In the genomic region with DNA sequence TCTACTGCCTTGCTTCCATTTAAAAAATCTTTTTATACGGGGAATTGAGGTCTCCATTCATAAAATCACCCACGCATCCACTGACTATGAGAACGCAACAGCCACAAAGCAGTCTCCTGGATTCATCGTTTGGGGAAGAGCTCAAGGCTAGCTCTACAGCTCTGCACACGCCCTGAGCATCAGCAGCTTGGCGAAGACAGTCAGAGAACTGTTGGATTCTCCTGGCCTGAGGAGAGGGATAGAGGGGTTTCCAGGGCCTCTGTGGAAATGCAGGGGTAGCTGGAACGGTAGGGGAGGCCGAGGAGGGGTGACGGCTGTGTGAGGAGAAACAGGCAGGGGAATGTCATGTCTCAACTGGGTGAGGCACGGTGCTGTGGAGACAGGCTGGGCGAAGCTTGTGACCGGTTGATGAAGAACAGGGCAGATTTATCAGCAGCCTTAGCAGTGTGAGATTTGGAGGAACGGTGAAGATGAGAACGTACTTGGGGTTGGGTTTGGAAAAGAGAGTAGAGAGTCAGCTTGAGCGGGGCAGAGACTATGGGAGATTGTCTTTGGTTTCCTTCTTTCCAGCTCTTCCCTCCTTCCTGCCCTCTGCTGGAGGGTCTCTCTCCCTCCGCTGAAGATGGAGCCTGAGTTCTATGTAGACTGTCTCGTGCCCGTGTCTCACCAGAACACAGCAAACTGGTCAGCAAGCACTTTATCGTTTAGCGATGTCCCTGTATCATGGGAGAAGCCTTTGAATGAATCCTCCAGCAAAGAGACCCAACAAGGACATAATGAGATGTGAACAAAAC, we compare ENCODE assay signal across 9 mouse cellular contexts.
A peak's percentile ranks its signal among the peaks of the same experiment; 100 is the strongest.
DNase-seq lines count a peak whose midpoint lies in the region; ATAC-seq and TF ChIP-seq lines count a peak whose summit lies in the region.
"Had no signal": no experiment of that assay in that cellular context is flagged by ENCODE, and none has a peak within 500 bp of the region (broad histone marks: within the 10 kb centered on the region; RNA-seq: fewer than 3 reads in every experiment).

No protein-coding gene starts in this region.

- no peak overlapping the region for H3K4me2 ChIP-seq in kidney, embryonic 16.5 days (replicated peaks; ENCODE audit: low read depth, low read length)
- H3K4me2 ChIP-seq in intestine, embryonic 16.5 days (ENCODE audit: low read depth, low read length) = no peak overlapping the region
- H3K4me2 ChIP-seq: kidney, embryonic 15.5 days had no signal

- TF ChIP-seq RAD21 in MEL (IDR thresholded peaks at IDR 0.05; ENCODE audit: low read depth, low read length) = no peak

- no peak overlapping the region for H3K4me3 ChIP-seq in cerebellum, adult 2 months (replicated peaks; ENCODE audit: insufficient read depth, low read depth, low read length)
- H3K4me3 ChIP-seq in kidney, embryonic 16.5 days (ENCODE audit: low read length) = no peak overlapping the region
- no peak overlapping the region for H3K4me3 ChIP-seq in kidney, adult 2 months (ENCODE audit: insufficient read depth, low read depth, low read length)
- H3K4me3 ChIP-seq in MEL (ENCODE audit: control insufficient read depth in 1 of 2, insufficient read depth in 1 of 2, low read depth in 2 of 2, low read length in 2 of 2) = no peak overlapping the region
- H3K4me3 ChIP-seq in intestine, embryonic 16.5 days (ENCODE audit: low read length) = no peak overlapping the region
- H3K4me3 ChIP-seq: kidney, embryonic 15.5 days had no signal

- no peaks in the 10 kb centered on the region for H3K27me3 ChIP-seq in cerebellum, adult 2 months (ENCODE audit: control insufficient read depth, insufficient read depth, low read length)
- no peaks in the 10 kb centered on the region for H3K27me3 ChIP-seq in kidney, embryonic 16.5 days (ENCODE audit: insufficient read depth, low read length)
- H3K27me3 ChIP-seq in kidney, adult 2 months (replicated peaks; ENCODE audit: control insufficient read depth, insufficient read depth, low read length) = no peaks in the 10 kb centered on the region
- H3K27me3 ChIP-seq in MEL (ENCODE audit: control insufficient read depth in 1 of 2, insufficient read depth in 2 of 2, low read length in 2 of 2) = no peaks in the 10 kb centered on the region
- H3K27me3 ChIP-seq in intestine, embryonic 16.5 days (replicated peaks; ENCODE audit: control insufficient read depth, insufficient read depth, low read length) = no peaks in the 10 kb centered on the region
- H3K27me3 ChIP-seq: kidney, embryonic 15.5 days had no signal

- TF ChIP-seq EP300 in MEL (IDR thresholded peaks at IDR 0.05; ENCODE audit: low read depth in 1 of 2, low read length in 2 of 2) = no peak

- no peaks in the 10 kb centered on the region for H3K9me3 ChIP-seq in kidney, embryonic 16.5 days (ENCODE audit: low read length)
- no peaks in the 10 kb centered on the region for H3K9me3 ChIP-seq in MEL (replicated peaks; ENCODE audit: insufficient read depth, low read length)
- no peaks in the 10 kb centered on the region for H3K9me3 ChIP-seq in intestine, embryonic 16.5 days (ENCODE audit: control insufficient read depth, low read length)
- H3K9me3 ChIP-seq: kidney, embryonic 15.5 days had no signal

- H3K36me3 ChIP-seq in kidney, embryonic 16.5 days (ENCODE audit: insufficient read depth, low read length) = no peaks in the 10 kb centered on the region
- H3K36me3 ChIP-seq in kidney, adult 2 months (ENCODE audit: control insufficient read depth, insufficient read depth, low read length) = no peaks in the 10 kb centered on the region
- no peaks in the 10 kb centered on the region for H3K36me3 ChIP-seq in MEL (ENCODE audit: control insufficient read depth in 1 of 2, insufficient read depth in 2 of 2, low read length in 2 of 2)
- no peaks in the 10 kb centered on the region for H3K36me3 ChIP-seq in intestine, embryonic 16.5 days (ENCODE audit: control insufficient read depth, insufficient read depth, low read length)
- H3K36me3 ChIP-seq: kidney, embryonic 15.5 days had no signal

- no peaks in the 10 kb centered on the region for H3K79me2 ChIP-seq in MEL (ENCODE audit: control insufficient read depth, insufficient read depth, low read length, poor library complexity)

- TF ChIP-seq POLR2A in cerebellum, adult 2 months (IDR thresholded peaks at IDR 0.05; ENCODE audit: borderline replicate concordance, insufficient read depth, low read length) = no peak
- TF ChIP-seq POLR2A in kidney, adult 2 months (IDR thresholded peaks at IDR 0.05; ENCODE audit: low read depth, low read length) = no peak
- TF ChIP-seq POLR2A in MEL (IDR thresholded peaks at IDR 0.05; ENCODE audit: control insufficient read depth in 1 of 2, insufficient read depth in 1 of 2, low read depth in 1 of 2, low read length in 2 of 2, poor library complexity in 1 of 2) = no peak

- ATAC-seq in kidney, embryonic 16.5 days (ENCODE audit: low FRiP score, low TSS enrichment) = no peak
- ATAC-seq in intestine, embryonic 16.5 days = peak; percentile 37

- 64% methylated on average over 20 of the region's 20 CpGs for WGBS in cerebellum, adult 2 months
- 61% methylated on average over 20 of the region's 20 CpGs for WGBS in kidney, embryonic 16.5 days
- 63% methylated on average over 20 of the region's 20 CpGs for WGBS in kidney, adult 2 months
- WGBS in intestine, embryonic 16.5 days = 42% methylated on average over 20 of the region's 20 CpGs

- H3K4me1 ChIP-seq in cerebellum, adult 2 months (ENCODE audit: control insufficient read depth, insufficient read depth, low read length) = no peaks in the 10 kb centered on the region
- peaks cover 12% of the 10 kb centered on the region for H3K4me1 ChIP-seq in kidney, embryonic 16.5 days (ENCODE audit: insufficient read depth, low read length)
- H3K4me1 ChIP-seq in kidney, adult 2 months (ENCODE audit: control insufficient read depth, insufficient read depth, low read length) = no peaks in the 10 kb centered on the region
- H3K4me1 ChIP-seq in MEL (ENCODE audit: control insufficient read depth in 1 of 2, insufficient read depth in 2 of 2, low read length in 2 of 2) = peaks cover 0 to 7% of the 10 kb centered on the region in 2 experiments; a peak in 2 of 4 replicates
- peaks cover 20% of the 10 kb centered on the region for H3K4me1 ChIP-seq in intestine, embryonic 16.5 days (ENCODE audit: control insufficient read depth, insufficient read depth, low read length)

- H3K9ac ChIP-seq in kidney, embryonic 16.5 days (replicated peaks; ENCODE audit: low read length) = peak overlapping the region; percentile 48; the same call in 1 of the 2 replicates
- no peak overlapping the region for H3K9ac ChIP-seq in MEL (ENCODE audit: control insufficient read depth, low read depth, low read length, poor library complexity, severe bottlenecking)
- H3K9ac ChIP-seq in intestine, embryonic 16.5 days (ENCODE audit: low read depth, low read length) = no peak overlapping the region
- H3K9ac ChIP-seq: kidney, embryonic 15.5 days had no signal

- H3K27ac ChIP-seq in cerebellum, adult 2 months (ENCODE audit: insufficient read depth, low read length) = no peak overlapping the region
- H3K27ac ChIP-seq in kidney, embryonic 16.5 days (ENCODE audit: low read length) = no peak overlapping the region
- no peak overlapping the region for H3K27ac ChIP-seq in kidney, adult 2 months (ENCODE audit: insufficient read depth, low read depth, low read length)
- H3K27ac ChIP-seq in MEL (ENCODE audit: control insufficient read depth, low read depth, low read length) = no peak overlapping the region
- peak overlapping the region; percentile 55; the same call in 1 of the 2 replicates for H3K27ac ChIP-seq in intestine, embryonic 16.5 days (ENCODE audit: low read length)
- H3K27ac ChIP-seq: kidney, embryonic 15.5 days had no signal

- no peak for DNase-seq in cerebellum, adult 2 months
- no peak for DNase-seq in cerebellum, postnatal 14 days
- DNase-seq in kidney, adult 2 months = no peak
- DNase-seq in MEL (ENCODE audit: low read depth, low spot score) = no peak
- DNase-seq in ovary, postnatal 10 days (ENCODE audit: low spot score) = no peak
- no peak for DNase-seq in embryo, embryonic 9.5 days (ENCODE audit: extremely low spot score)

- TF ChIP-seq CTCF in cerebellum, adult 2 months (IDR thresholded peaks at IDR 0.05; ENCODE audit: borderline replicate concordance, insufficient read depth, low read depth, low read length) = 0 out of 2 replicates have a peak, but pooled peaks have one; percentile 8
- no peak for TF ChIP-seq CTCF in kidney, adult 2 months (conservative IDR thresholded peaks at IDR 0.05; ENCODE audit: insufficient read depth, insufficient read length, low read depth, low read length)
- TF ChIP-seq CTCF in MEL (IDR thresholded peaks at IDR 0.05 in 2 of 3, conservative IDR thresholded peaks at IDR 0.05 in 1 of 3; ENCODE audit: control insufficient read depth in 1 of 3, insufficient read depth in 1 of 3, low read depth in 2 of 3, low read length in 3 of 3, poor library complexity in 1 of 3, severe bottlenecking in 1 of 3) = peak in 1 of 3 experiments; percentile 14; a peak in 1 of 6 replicates

TF ChIP-seq in MEL, 35 proteins besides CTCF, POLR2A, EP300 and RAD21:
- TF ChIP-seq UBTF (IDR thresholded peaks at IDR 0.05; ENCODE audit: borderline replicate concordance, insufficient read depth, low read depth, low read length) (no peak), MEF2A (IDR thresholded peaks at IDR 0.05; ENCODE audit: extremely low read depth, insufficient replicate concordance, low read depth, low read length, poor library complexity, severe bottlenecking) (no peak), USF1 (IDR thresholded peaks at IDR 0.05; ENCODE audit: low read depth, low read length) (no peak), SMC3 (IDR thresholded peaks at IDR 0.05; ENCODE audit: low read depth, low read length) (peak; percentile 16; the same call in 1 of the 2 replicates)
